Mouse (Mus musculus) liver, embryonic 11.5 days (tissue): ENCODE measurements around the gene Scaf8. TPM values are rescaled to one million over a fixed set of nuclear protein-coding genes. Genes with fewer than 3 reads are reported as not detected.
"Not testable (repeated sequence)": the region's sequence is repeated elsewhere in the genome, so short reads cannot be mapped to it uniquely, and the experiment has no call there.

Experiments
- ATAC-seq: fragments of 200-750 bp; cut with Nextera tagmentation; replicated peaks from 2 replicates; pipeline ENCODE4 v1.8.0; 2017; ENCODE audit warnings: moderate number of reproducible peaks, mild to moderate bottlenecking, moderate TSS enrichment, moderate library complexity; ENCODE audit not compliant: low FRiP score
- DNase-seq: peaks from one replicate; pipeline ENCODE4 v3.0.0-alpha.2; 2017; ENCODE audit warnings: low spot score
- H3K27ac ChIP-seq: fragments of 300-500 bp; sonication (generic); 2 replicates; pipeline ENCODE4 v1.5.1; 2014; ENCODE audit warnings: mild to moderate bottlenecking, low read depth, low read length, control low read depth
- H3K27me3 ChIP-seq: fragments of 300-500 bp; sonication (generic); replicated peaks from 2 replicates; pipeline ENCODE4 v1.6.1; 2014; ENCODE audit warnings: low read length, mixed read lengths; ENCODE audit not compliant: control insufficient read depth, insufficient read depth
- H3K36me3 ChIP-seq: fragments of 300-500 bp; sonication (generic); 2 replicates; pipeline ENCODE4 v1.6.1; 2014; ENCODE audit warnings: mild to moderate bottlenecking, low read length, moderate library complexity, mixed read lengths; ENCODE audit not compliant: control insufficient read depth, insufficient read depth
- H3K4me1 ChIP-seq: fragments of 300-500 bp; sonication (generic); replicated peaks from 2 replicates; pipeline ENCODE4 v1.6.1; 2014; ENCODE audit warnings: low read length, mixed read lengths; ENCODE audit not compliant: control insufficient read depth, insufficient read depth
- H3K4me2 ChIP-seq: fragments of 300-500 bp; sonication (generic); 2 replicates; pipeline ENCODE4 v1.6.1; 2014; ENCODE audit warnings: mild to moderate bottlenecking, control low read depth, moderate library complexity
- H3K4me3 ChIP-seq: fragments of 300-500 bp; sonication (generic); 2 replicates; pipeline ENCODE4 v1.5.1; 2014; ENCODE audit warnings: low read depth, low read length, control low read depth
- H3K9ac ChIP-seq: fragments of 300-500 bp; sonication (generic); 2 replicates; pipeline ENCODE4 v1.6.1; 2014; ENCODE audit warnings: low read depth, low read length, control low read depth
- H3K9me3 ChIP-seq: fragments of 300-500 bp; sonication (generic); 2 replicates; pipeline ENCODE4 v1.6.1; 2016; ENCODE audit warnings: low read length, inconsistent platforms, mixed read lengths; ENCODE audit not compliant: control insufficient read depth
- WGBS: fragments of 180-500 bp; shearing (Covaris S2); extraction: QIAGEN DNeasy Blood & Tissue Kit; methylation state at CpG from one replicate; pipeline ENCODE4 v1.1.7; 2014; 5-methylcytosine and 5-hydroxymethylcytosine counted together
- polyA plus RNA-seq: library from polyadenylated mRNA; unstranded; fragments of >200 nt; fragmentation: Nextera tagmentation; extraction: Ambion mirVana; gene quantifications from 2 replicates; pipeline ENCODE4 v1.2.1, GENCODE M21; 2014

The Scaf8 gene
- polyA plus RNA-seq, 1 experiment from 2014 or later: 24.4 TPM

- H3K27me3 ChIP-seq: no peaks in the 10 kb centered on the region
- WGBS: 86% methylated on average over 6 of the region's 6 CpGs
- H3K9ac ChIP-seq: no peak overlapping the region
- no peak for DNase-seq
- no peak for ATAC-seq
- H3K9me3 ChIP-seq: no peaks in the 10 kb centered on the region
- H3K36me3 ChIP-seq: no peaks in the 10 kb centered on the region
- no peak overlapping the region for H3K4me2 ChIP-seq
- H3K27ac ChIP-seq: no peak overlapping the region
- peaks cover 3% of the 10 kb centered on the region; the same call in 1 of the 2 replicates for H3K4me1 ChIP-seq
- H3K4me3 ChIP-seq: no peak overlapping the region
Observed at GRCm38 (mm10) chr17:3104154-3104931, 10.4 kb upstream of the Scaf8 start.

- WGBS: 95% methylated on average over 1 of the region's 1 CpGs
- Histone ChIP-seq H3K9ac (no peak overlapping the region), H3K4me2 (no peak overlapping the region), H3K4me1 (peaks cover 3% of the 10 kb centered on the region; the same call in 1 of the 2 replicates), H3K4me3 (no peak overlapping the region), H3K36me3 (no peaks in the 10 kb centered on the region), H3K27ac (no peak overlapping the region), H3K9me3 (no peaks in the 10 kb centered on the region), H3K27me3 (no peaks in the 10 kb centered on the region)
- no peak for ATAC-seq
- no peak for DNase-seq
Observed at GRCm38 (mm10) chr17:3105022-3105421, 9.8 kb upstream of the Scaf8 start.

GRCm38 (mm10) chr17:3113737-3114357 lies 925 bp upstream of the Scaf8 start:
- DNase-seq (no peak), ATAC-seq (no peak)
- Histone ChIP-seq H3K36me3 (no peaks in the 10 kb centered on the region), H3K9me3 (no peaks in the 10 kb centered on the region), H3K4me3 (peak overlapping the region; percentile 73), H3K27me3 (no peaks in the 10 kb centered on the region), H3K4me2 (peak overlapping the region; percentile 79), H3K27ac (peak overlapping the region; percentile 97), H3K4me1 (peaks cover 3% of the 10 kb centered on the region), H3K9ac (peak overlapping the region; percentile 92)
- WGBS: 2% methylated on average over 16 of the region's 16 CpGs

- H3K4me3 ChIP-seq: peak overlapping the region; percentile 73
- H3K36me3 ChIP-seq: no peaks in the 10 kb centered on the region
- peak overlapping the region; percentile 92 for H3K9ac ChIP-seq
- peaks cover 3% of the 10 kb centered on the region for H3K4me1 ChIP-seq
- peak overlapping the region; percentile 97 for H3K27ac ChIP-seq
- H3K9me3 ChIP-seq: no peaks in the 10 kb centered on the region
- H3K4me2 ChIP-seq: peak overlapping the region; percentile 79
- ATAC-seq (peak; percentile 61), DNase-seq (no peak)
- no peaks in the 10 kb centered on the region for H3K27me3 ChIP-seq
- under 1% methylated on average over 31 of the region's 31 CpGs for WGBS
Observed at GRCm38 (mm10) chr17:3114358-3114719, 433 bp upstream of the Scaf8 start.

GRCm38 (mm10) chr17:3115380-3115974 lies 705 bp downstream of the Scaf8 start:
- H3K9me3 ChIP-seq: no peaks in the 10 kb centered on the region
- peak; percentile 76 for DNase-seq
- WGBS: 0% methylated on average over 44 of the region's 47 CpGs

GRCm38 (mm10) chr17:3120949-3121348 lies 6.2 kb downstream of the Scaf8 start:
- WGBS: 86% methylated on average over 8 of the region's 8 CpGs
- not testable (repeated sequence) for H3K27ac ChIP-seq, DNase-seq, H3K9ac ChIP-seq, ATAC-seq, H3K4me3 ChIP-seq, H3K4me2 ChIP-seq, H3K27me3 ChIP-seq, H3K36me3 ChIP-seq, H3K4me1 ChIP-seq, H3K9me3 ChIP-seq

More at GRCm38 (mm10) chr17:3115380-3115974, 705 bp downstream of the Scaf8 start:
- peak overlapping the region; percentile 97 for H3K27ac ChIP-seq
- H3K4me1 ChIP-seq: peaks cover 3% of the 10 kb centered on the region
- H3K27me3 ChIP-seq: no peaks in the 10 kb centered on the region
- H3K4me2 ChIP-seq: peak overlapping the region; percentile 79
- no peaks in the 10 kb centered on the region for H3K36me3 ChIP-seq
- ATAC-seq: peak; percentile 75
- H3K9ac ChIP-seq: peak overlapping the region; percentile 92
- peak overlapping the region; percentile 73 for H3K4me3 ChIP-seq

- not testable (repeated sequence) for H3K4me2 ChIP-seq, H3K27me3 ChIP-seq, H3K9me3 ChIP-seq, ATAC-seq, H3K9ac ChIP-seq, H3K27ac ChIP-seq, DNase-seq, H3K36me3 ChIP-seq, H3K4me3 ChIP-seq, H3K4me1 ChIP-seq
- WGBS: 63% methylated on average over 1 of the region's 1 CpGs
Observed at GRCm38 (mm10) chr17:3123581-3123980, 8.8 kb downstream of the Scaf8 start.

- Histone ChIP-seq H3K4me2 (no peak overlapping the region), H3K36me3 (no peaks in the 10 kb centered on the region), H3K4me1 (no peaks in the 10 kb centered on the region), H3K4me3 (no peak overlapping the region), H3K27me3 (no peaks in the 10 kb centered on the region), H3K9me3 (no peaks in the 10 kb centered on the region), H3K9ac (no peak overlapping the region), H3K27ac (no peak overlapping the region)
- 88% methylated on average over 1 of the region's 1 CpGs for WGBS
- DNase-seq (no peak), ATAC-seq (no peak)
Observed at GRCm38 (mm10) chr17:3128716-3129115, 13.9 kb downstream of the Scaf8 start.
